Mouse (Mus musculus): Measurements from ENCODE around the gene Egln1. TPM values are rescaled to one million over a fixed set of nuclear protein-coding genes. Genes with fewer than 3 reads are reported as not detected.
A peak's percentile ranks its signal among the peaks of the same experiment; 100 is the strongest.

The Egln1 gene
- polyA plus RNA-seq, 1 experiment from 2014 or later = 17.1 TPM

DNA sequence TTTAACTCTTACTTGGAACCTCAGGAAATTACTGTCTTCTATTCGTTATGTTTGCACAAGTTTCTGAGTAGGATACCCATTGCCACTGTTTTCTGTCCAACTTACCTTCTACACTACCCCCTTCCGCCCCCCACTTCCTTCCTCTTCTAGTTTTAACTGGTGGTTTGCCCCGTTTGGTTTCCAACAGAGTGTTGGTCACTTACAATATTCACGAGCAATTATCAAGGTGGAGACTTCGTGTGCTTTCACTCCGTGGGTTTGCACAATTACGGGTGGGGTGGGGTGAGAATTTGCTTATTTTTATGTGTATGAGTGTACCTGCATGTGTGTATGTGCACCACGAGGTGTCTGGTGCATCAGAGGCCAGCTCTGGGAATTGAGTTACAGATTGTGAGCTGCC lies 85.4 kb downstream of the Egln1 start:
- Histone ChIP-seq H3K4me3 (ENCODE audit: low read depth, low read length) (peak overlapping the region; percentile 86), H3K4me1 (ENCODE audit: control insufficient read depth, insufficient read depth, low read length) (peaks cover 7% of the 10 kb centered on the region; the same call in 1 of the 2 replicates), H3K9me3 (ENCODE audit: control insufficient read depth, low read length) (no peaks in the 10 kb centered on the region), H3K4me2 (ENCODE audit: low read depth, low read length) (peak overlapping the region; percentile 62), H3K27me3 (replicated peaks; ENCODE audit: control insufficient read depth, insufficient read depth, low read length) (no peaks in the 10 kb centered on the region), H3K27ac (replicated peaks; ENCODE audit: low read depth, low read length) (peak overlapping the region; percentile 91; the same call in 1 of the 2 replicates), H3K36me3 (ENCODE audit: control insufficient read depth, insufficient read depth, low read length) (peaks cover 17% of the 10 kb centered on the region), H3K9ac (ENCODE audit: low read depth, low read length) (peak overlapping the region; percentile 92)
- DNase-seq (ENCODE audit: low spot score) (no peak), ATAC-seq (ENCODE audit: low read depth) (no peak)
- 10% methylated on average over 8 of the region's 8 CpGs for WGBS

DNA sequence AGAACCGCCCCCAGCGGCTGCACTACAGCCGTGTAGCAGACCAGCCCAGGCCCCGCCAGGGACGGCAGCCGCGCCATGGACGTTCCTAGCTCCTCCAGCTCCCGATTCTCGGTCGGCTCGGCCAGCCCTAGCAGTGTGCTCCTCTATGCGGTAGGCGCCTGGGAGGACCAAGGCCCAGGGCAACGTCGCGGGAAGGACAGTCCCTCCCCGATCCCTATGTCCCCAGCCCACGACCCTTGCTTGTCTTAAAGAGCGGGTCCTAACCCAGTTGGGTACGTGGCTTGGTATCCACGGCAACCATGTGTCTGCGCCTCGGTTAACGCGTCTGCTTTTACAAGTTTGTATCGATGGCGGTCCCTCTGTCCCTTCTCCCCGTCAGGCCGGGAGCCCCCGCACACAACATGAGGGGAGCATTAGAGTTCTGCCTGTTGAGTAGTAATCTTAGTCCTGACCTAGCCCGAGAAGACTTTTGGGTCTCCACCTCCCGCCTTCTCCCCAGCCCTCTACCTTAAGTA lies 85.9 kb downstream of the Egln1 start:
- Histone ChIP-seq H3K27me3 (replicated peaks; ENCODE audit: control insufficient read depth, insufficient read depth, low read length) (no peaks in the 10 kb centered on the region), H3K4me1 (ENCODE audit: control insufficient read depth, insufficient read depth, low read length) (peaks cover 7% of the 10 kb centered on the region; the same call in 1 of the 2 replicates), H3K36me3 (ENCODE audit: control insufficient read depth, insufficient read depth, low read length) (peaks cover 22% of the 10 kb centered on the region), H3K27ac (replicated peaks; ENCODE audit: low read depth, low read length) (peak overlapping the region; percentile 91), H3K4me3 (ENCODE audit: low read depth, low read length) (peak overlapping the region; percentile 86), H3K4me2 (ENCODE audit: low read depth, low read length) (peak overlapping the region; percentile 62), H3K9ac (ENCODE audit: low read depth, low read length) (peak overlapping the region; percentile 92), H3K9me3 (ENCODE audit: control insufficient read depth, low read length) (no peaks in the 10 kb centered on the region)
- 0% methylated on average over 31 of the region's 33 CpGs for WGBS
- DNase-seq (ENCODE audit: low spot score) (no peak), ATAC-seq (ENCODE audit: low read depth) (peak; percentile 84)

DNA sequence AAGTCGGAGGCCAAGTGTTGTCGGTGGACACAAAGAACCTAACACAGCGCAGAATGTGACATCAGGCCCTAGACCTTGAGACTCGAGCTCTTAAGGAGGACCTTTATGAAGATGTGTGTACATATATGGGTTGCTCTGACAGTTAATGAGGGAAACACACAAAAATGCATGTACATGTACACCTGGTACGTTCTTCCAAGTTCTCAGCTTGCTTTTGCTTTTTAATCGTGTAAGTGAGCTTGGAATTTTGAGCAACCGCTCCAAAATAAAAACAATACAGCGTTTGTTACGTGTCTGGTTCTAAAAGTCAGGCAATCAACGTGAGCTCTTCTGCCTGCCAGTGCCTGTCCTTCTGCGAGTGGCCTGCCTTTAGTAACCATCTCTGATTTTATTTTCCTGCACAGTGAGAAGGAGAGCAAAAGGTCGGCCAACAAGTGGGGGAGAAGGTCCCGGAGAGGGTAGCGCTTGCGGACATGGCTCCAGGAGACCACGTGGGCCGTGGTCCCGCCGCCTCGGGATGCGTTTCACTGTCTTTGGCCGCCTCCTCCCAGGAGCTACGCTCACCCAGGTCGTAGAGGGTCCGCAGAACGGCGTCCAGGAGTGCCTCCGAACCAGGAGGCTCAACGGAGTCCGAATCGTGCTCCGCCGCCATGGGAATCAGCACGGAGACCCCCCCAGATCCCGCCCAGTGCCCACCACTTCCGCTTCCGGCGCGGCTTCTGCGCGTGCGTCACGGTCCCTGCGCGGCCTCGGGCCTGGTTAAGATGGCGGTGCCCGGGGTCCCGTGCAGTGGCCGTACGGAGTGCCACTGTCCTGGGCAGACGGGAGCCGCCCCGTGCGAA lies 86.6 kb downstream of the Egln1 start, which contains the start of the genes Gnpat and 2810004N23Rik:
Gene Gnpat, plus strand, starts transcription at position 713 of the 842 bp plus-strand sequence.
Gene 2810004N23Rik, minus strand, starts transcription at position 800 of the 842 bp plus-strand sequence.
- Histone ChIP-seq H3K4me2 (ENCODE audit: low read depth, low read length) (peak within 1 kb of the TSS; percentile 62), H3K9ac (ENCODE audit: low read depth, low read length) (peak within 1 kb of the TSS; percentile 92), H3K36me3 (ENCODE audit: control insufficient read depth, insufficient read depth, low read length) (peaks cover 29% of the 10 kb centered on the region), H3K27me3 (replicated peaks; ENCODE audit: control insufficient read depth, insufficient read depth, low read length) (no peaks in the 10 kb centered on the region), H3K9me3 (ENCODE audit: control insufficient read depth, low read length) (no peaks in the 10 kb centered on the region), H3K4me3 (ENCODE audit: low read depth, low read length) (peak within 1 kb of the TSS; percentile 86), H3K27ac (replicated peaks; ENCODE audit: low read depth, low read length) (peak within 1 kb of the TSS; percentile 91), H3K4me1 (ENCODE audit: control insufficient read depth, insufficient read depth, low read length) (peaks cover 7% of the 10 kb centered on the region; the same call in 1 of the 2 replicates)
- WGBS = under 1% methylated on average over 33 of the region's 55 CpGs
- DNase-seq (ENCODE audit: low spot score) (peak; percentile 95), ATAC-seq (ENCODE audit: low read depth) (peak; percentile 99)

DNA sequence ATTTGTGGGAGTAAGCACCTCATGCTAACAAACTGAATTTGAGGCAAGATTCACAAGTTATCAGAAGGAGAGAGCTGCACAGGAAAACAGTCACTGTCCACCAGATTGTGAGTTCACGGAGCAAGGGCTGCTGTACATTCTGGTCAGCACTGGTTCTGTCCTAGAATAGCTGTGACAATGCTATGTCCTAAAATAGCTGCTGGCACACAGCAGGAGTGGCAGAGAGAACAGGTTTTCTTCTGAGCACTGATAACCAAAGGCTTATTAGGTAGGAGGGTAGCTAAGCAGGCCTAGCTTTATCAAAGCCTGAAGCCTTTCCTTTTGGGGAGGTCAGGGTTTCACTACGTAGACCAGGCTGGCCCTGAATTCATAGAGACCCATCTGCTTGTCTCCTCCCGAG lies 88.9 kb downstream of the Egln1 start:
- WGBS = 94% methylated on average over 3 of the region's 3 CpGs
- peaks cover 7% of the 10 kb centered on the region; the same call in 1 of the 2 replicates for H3K4me1 ChIP-seq (ENCODE audit: control insufficient read depth, insufficient read depth, low read length)
- H3K9me3 ChIP-seq (ENCODE audit: control insufficient read depth, low read length) = peaks cover 18% of the 10 kb centered on the region
- ATAC-seq (ENCODE audit: low read depth) = no peak
- H3K4me2 ChIP-seq (ENCODE audit: low read depth, low read length) = no peak overlapping the region
- H3K4me3 ChIP-seq (ENCODE audit: low read depth, low read length) = no peak overlapping the region
- peaks cover 48% of the 10 kb centered on the region for H3K36me3 ChIP-seq (ENCODE audit: control insufficient read depth, insufficient read depth, low read length)
- no peak overlapping the region for H3K27ac ChIP-seq (replicated peaks; ENCODE audit: low read depth, low read length)
- H3K9ac ChIP-seq (ENCODE audit: low read depth, low read length) = no peak overlapping the region
- no peaks in the 10 kb centered on the region for H3K27me3 ChIP-seq (replicated peaks; ENCODE audit: control insufficient read depth, insufficient read depth, low read length)
- DNase-seq (ENCODE audit: low spot score) = no peak

DNA sequence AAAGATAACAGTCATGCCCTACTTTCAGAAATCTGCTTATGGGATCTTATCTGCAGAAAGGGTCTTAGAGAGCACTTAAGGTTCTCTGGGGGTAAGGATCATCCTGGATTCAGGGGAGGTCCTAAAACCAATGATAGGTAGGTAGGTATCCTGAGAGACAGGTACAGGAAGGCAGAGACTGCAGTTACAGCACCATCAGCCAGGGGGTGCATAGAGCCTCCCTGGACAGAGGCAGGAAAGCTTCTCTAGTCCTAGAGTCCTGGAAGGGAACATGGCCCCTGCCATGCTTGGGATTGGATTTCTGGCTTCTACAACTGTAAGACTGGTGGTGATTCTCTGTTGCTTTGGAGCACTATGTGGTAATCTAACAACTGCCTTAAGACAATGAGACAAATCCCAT lies 89.7 kb downstream of the Egln1 start:
- no peak for DNase-seq (ENCODE audit: low spot score)
- H3K9me3 ChIP-seq (ENCODE audit: control insufficient read depth, low read length) = peaks cover 24% of the 10 kb centered on the region
- peaks cover 7% of the 10 kb centered on the region; the same call in 1 of the 2 replicates for H3K4me1 ChIP-seq (ENCODE audit: control insufficient read depth, insufficient read depth, low read length)
- no peak overlapping the region for H3K4me3 ChIP-seq (ENCODE audit: low read depth, low read length)
- no peaks in the 10 kb centered on the region for H3K27me3 ChIP-seq (replicated peaks; ENCODE audit: control insufficient read depth, insufficient read depth, low read length)
- no peak overlapping the region for H3K9ac ChIP-seq (ENCODE audit: low read depth, low read length)
- no peak overlapping the region for H3K27ac ChIP-seq (replicated peaks; ENCODE audit: low read depth, low read length)
- peaks cover 56% of the 10 kb centered on the region for H3K36me3 ChIP-seq (ENCODE audit: control insufficient read depth, insufficient read depth, low read length)
- H3K4me2 ChIP-seq (ENCODE audit: low read depth, low read length) = no peak overlapping the region
- ATAC-seq (ENCODE audit: low read depth) = no peak

Other genes starting within 250 kb of the Egln1 start
- gene Ttc13, start 227.3 kb downstream of the Egln1 start, polyA plus RNA-seq (2014; fragmentation: Nextera tagmentation; extraction: Ambion mirVana) = 47.9 and 49.4 TPM in 2 replicates
- 16.1 and 20.0 TPM in 2 replicates for gene Arv1, start 227.2 kb downstream of the Egln1 start, polyA plus RNA-seq (2014; fragmentation: Nextera tagmentation; extraction: Ambion mirVana)
- 3.9 and 4.5 TPM in 2 replicates for gene Fam89a, start 197.5 kb downstream of the Egln1 start, polyA plus RNA-seq (2014; fragmentation: Nextera tagmentation; extraction: Ambion mirVana)
- gene Trim67, start 156.2 kb downstream of the Egln1 start, polyA plus RNA-seq (2014; fragmentation: Nextera tagmentation; extraction: Ambion mirVana) = 0.97 and 1.1 TPM in 2 replicates
- gene Gnpat, start 86.3 kb downstream of the Egln1 start, polyA plus RNA-seq (2014; fragmentation: Nextera tagmentation; extraction: Ambion mirVana) = 96.4 and 97.8 TPM in 2 replicates
- gene 2810004N23Rik, start 86.2 kb downstream of the Egln1 start, polyA plus RNA-seq (2014; fragmentation: Nextera tagmentation; extraction: Ambion mirVana) = 35.3 and 36.5 TPM in 2 replicates
- 5.4 and 7.2 TPM in 2 replicates for gene Exoc8, start 51.6 kb downstream of the Egln1 start, polyA plus RNA-seq (2014; fragmentation: Nextera tagmentation; extraction: Ambion mirVana)
- gene Sprtn, start 51.4 kb downstream of the Egln1 start, polyA plus RNA-seq (2014; fragmentation: Nextera tagmentation; extraction: Ambion mirVana) = 9.8 and 10.0 TPM in 2 replicates
- gene Tsnax, start 63.7 kb upstream of the Egln1 start, polyA plus RNA-seq (2014; fragmentation: Nextera tagmentation; extraction: Ambion mirVana) = 130 and 138 TPM in 2 replicates
- 1.5 and 1.6 TPM in 2 replicates for gene Disc1, start 104.9 kb upstream of the Egln1 start, polyA plus RNA-seq (2014; fragmentation: Nextera tagmentation; extraction: Ambion mirVana)